Mouse (Mus musculus): ENCODE measurements around the gene Zkscan16. TPM values are rescaled to one million over a fixed set of nuclear protein-coding genes. Genes with fewer than 3 reads are reported as not detected.
A peak's percentile ranks its signal among the peaks of the same experiment; 100 is the strongest.

Gene Zkscan16
- polyA plus RNA-seq, 3 experiments from 2014 or later = not detected

- ATAC-seq = peak; percentile 93
Measured at GRCm38 (mm10) chr4:59002948-59003805, 59.7 kb downstream of the Zkscan16 start, which contains the start of gene Gm20503. Gene Gm20503 (plus strand): TSS chr4:59003210.

- no peak for ATAC-seq
Measured at GRCm38 (mm10) chr4:59003806-59004200, 60.4 kb downstream of the Zkscan16 start.

GRCm38 (mm10) chr4:59006211-59006610, 62.8 kb downstream of the Zkscan16 start:
- ATAC-seq = no peak

GRCm38 (mm10) chr4:59007016-59007415, 63.6 kb downstream of the Zkscan16 start:
- ATAC-seq = no peak

Other genes with a start within 250 kb of the Zkscan16 start
- not detected for gene Olfr267, start 155.9 kb upstream of the Zkscan16 start, polyA plus RNA-seq (2017; shearing (Covaris generic))
- gene Ecpas, start 30.9 kb upstream of the Zkscan16 start, polyA plus RNA-seq (2017; shearing (Covaris generic)) = 10 to 100 TPM; 20.8 to 32.6 (median 31.2) TPM
- gene Ptgr1, start 43.5 kb downstream of the Zkscan16 start, polyA plus RNA-seq (2017; shearing (Covaris generic)) = under 1 TPM in 2 of 3 experiments, not detected in 1; 0.34 to 0.67 TPM
- gene Dnajc25, start 51.4 kb downstream of the Zkscan16 start, polyA plus RNA-seq (2017; shearing (Covaris generic)) = 1 to 10 TPM in 1 of 3 experiments, under 1 TPM in 2; 0.64 to 1.1 (median 0.91) TPM
- not detected for gene Gm20503, start 59.6 kb downstream of the Zkscan16 start, polyA plus RNA-seq (2017; shearing (Covaris generic))
- 100 to 1,000 TPM; 134 to 204 (median 170) TPM for gene Gng10, start 91.5 kb downstream of the Zkscan16 start, polyA plus RNA-seq (2017; shearing (Covaris generic))
- not detected for gene AI481877, start 195.4 kb downstream of the Zkscan16 start, polyA plus RNA-seq (2017; shearing (Covaris generic))
- 10 to 100 TPM in 2 of 3 experiments, 1 to 10 TPM in 1; 8.7 to 20.6 (median 16.4) TPM for gene Ugcg, start 245.6 kb downstream of the Zkscan16 start, polyA plus RNA-seq (2017; shearing (Covaris generic))

All from inflammation-experienced regulatory T-cells, adult 6 months (primary cell).